Mouse (Mus musculus) hematopoietic stem cell, adult 5-6 weeks (primary cell): Measurements from ENCODE around the gene Mpdz. TPM values are rescaled to one million over a fixed set of nuclear protein-coding genes. Genes with fewer than 3 reads are reported as not detected.
A peak's percentile ranks its signal among the peaks of the same experiment; 100 is the strongest.

ENCODE experiments used
- ATAC-seq, 2 experiments: fragments of 125-278 bp in 1 of 2; replicated peaks in 1 of 2; 2 replicates each; pipeline ENCODE4 v1.8.0; 2016 to 2017; ENCODE audit warnings: inconsistent platforms in 2 of 2, mild to moderate bottlenecking in 2 of 2, moderate number of reproducible peaks in 2 of 2, low read depth in 1 of 2, moderate TSS enrichment in 1 of 2; ENCODE audit not compliant: low FRiP score in 2 of 2, poor library complexity in 2 of 2, severe bottlenecking in 2 of 2, insufficient read depth in 1 of 2, low TSS enrichment in 1 of 2
- total RNA-seq: library from RNA; stranded (forward); fragments of 172-1452, 232-1000 nt; gene quantifications from 2 replicates; pipeline ENCODE4 v1.2.3, GENCODE M21; 2017

Mpdz gene
- total RNA-seq: 7.1 and 16.9 TPM in 2 replicates

GRCm38 (mm10) chr4:81442078-81442981 lies at the start of gene Mpdz:
Gene Mpdz, minus strand, starts transcription at chr4:81442815.
- peak; percentile 61 to 71 for ATAC-seq

- ATAC-seq: no peak
Observed at GRCm38 (mm10) chr4:81490556-81490955, 47.9 kb upstream of the Mpdz start.

- no peak for ATAC-seq
Observed at GRCm38 (mm10) chr4:81484603-81485002, 42.0 kb upstream of the Mpdz start.

GRCm38 (mm10) chr4:81483887-81484602 lies 41.4 kb upstream of the Mpdz start:
- no peak for ATAC-seq

- no peak for ATAC-seq
Observed at GRCm38 (mm10) chr4:81483159-81483558, 40.5 kb upstream of the Mpdz start.

- no peak for ATAC-seq
Observed at GRCm38 (mm10) chr4:81466821-81467220, 24.2 kb upstream of the Mpdz start.

- no peak for ATAC-seq
Observed at GRCm38 (mm10) chr4:81465172-81465571, 22.6 kb upstream of the Mpdz start.

- no peak for ATAC-seq
Observed at GRCm38 (mm10) chr4:81462253-81462652, 19.6 kb upstream of the Mpdz start.

GRCm38 (mm10) chr4:81458921-81459320 lies 16.3 kb upstream of the Mpdz start:
- ATAC-seq: no peak

- no peak for ATAC-seq
Observed at GRCm38 (mm10) chr4:81453806-81454205, 11.2 kb upstream of the Mpdz start.

- no peak for ATAC-seq
Observed at GRCm38 (mm10) chr4:81452183-81452582, 9.6 kb upstream of the Mpdz start.

GRCm38 (mm10) chr4:81449413-81449812 lies 6.8 kb upstream of the Mpdz start:
- ATAC-seq: no peak

- no peak for ATAC-seq
Observed at GRCm38 (mm10) chr4:81443566-81443965, 951 bp upstream of the Mpdz start.

- ATAC-seq: no peak
Observed at GRCm38 (mm10) chr4:81433961-81434360, 8.7 kb downstream of the Mpdz start.

- ATAC-seq: no peak
Observed at GRCm38 (mm10) chr4:81430826-81431225, 11.8 kb downstream of the Mpdz start.

GRCm38 (mm10) chr4:81430105-81430504 lies 12.5 kb downstream of the Mpdz start:
- ATAC-seq: no peak

- no peak for ATAC-seq
Observed at GRCm38 (mm10) chr4:81429670-81430069, 12.9 kb downstream of the Mpdz start.

GRCm38 (mm10) chr4:81423556-81423955 lies 19.1 kb downstream of the Mpdz start:
- ATAC-seq: no peak
